8 mouse cellular contexts compared by ENCODE assay signal in the genomic region with DNA sequence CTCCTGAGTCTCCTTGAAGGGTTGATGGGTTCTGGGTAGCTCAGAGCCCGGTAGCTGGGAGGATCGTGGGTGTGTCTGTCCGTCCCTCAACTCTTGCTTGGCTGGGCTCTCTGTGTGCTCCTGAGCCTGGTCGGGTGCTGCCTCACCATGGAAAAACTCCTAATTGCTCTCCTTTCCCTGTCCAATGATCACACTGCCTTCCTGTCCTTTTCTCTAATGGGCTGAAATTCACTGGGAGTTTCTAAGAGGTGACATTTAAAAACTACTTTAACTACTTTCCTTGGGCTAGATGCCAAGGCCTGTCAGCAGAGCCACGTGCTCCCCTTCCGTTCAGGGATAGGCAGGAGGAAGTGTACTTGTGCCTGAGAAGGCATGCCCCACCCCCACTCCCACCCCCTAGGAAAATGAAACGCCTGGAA. TPM values are rescaled to one million over a fixed set of nuclear protein-coding genes. Genes with fewer than 3 reads are reported as not detected.
DNase-seq lines count a peak whose midpoint lies in the region; ATAC-seq lines count a peak whose summit lies in the region.

No protein-coding gene starts in this region.

- ATAC-seq in forebrain, embryonic 11.5 days (replicated peaks; ENCODE audit: low FRiP score), result no peak
- ATAC-seq in embryonic facial prominence, embryonic 12.5 days (ENCODE audit: insufficient number of reproducible peaks, insufficient read depth, low FRiP score, low TSS enrichment), result no peak
- ATAC-seq in midbrain, embryonic 15.5 days (replicated peaks), result no peak

- no peak overlapping the region for H3K9ac ChIP-seq in forebrain, embryonic 11.5 days (ENCODE audit: low read length)
- H3K9ac ChIP-seq in embryonic facial prominence, embryonic 12.5 days, result no peak overlapping the region
- H3K9ac ChIP-seq in midbrain, embryonic 15.5 days, result no peak overlapping the region

- peaks cover 9% of the 10 kb centered on the region for H3K27me3 ChIP-seq in forebrain, embryonic 11.5 days (ENCODE audit: control insufficient read depth, insufficient read depth, low read length)
- H3K27me3 ChIP-seq in forebrain, embryonic 10.5 days (ENCODE audit: poor library complexity, severe bottlenecking), result peaks cover 40% of the 10 kb centered on the region
- H3K27me3 ChIP-seq in embryonic facial prominence, embryonic 12.5 days, result peaks cover 34% of the 10 kb centered on the region
- no peaks in the 10 kb centered on the region for H3K27me3 ChIP-seq in midbrain, embryonic 15.5 days (replicated peaks)

- no peak for DNase-seq in forebrain, embryonic 11.5 days (ENCODE audit: low spot score)
- DNase-seq in forebrain, embryonic 10.5 days (ENCODE audit: extremely low spot score, low spot score), result no peak
- peak; percentile 51 for DNase-seq in heart, postnatal 25 days (ENCODE audit: low spot score)
- peak; percentile 67 to 74 for DNase-seq in kidney, postnatal 4 days
- DNase-seq in cerebellum, postnatal 4 days (ENCODE audit: low spot score in 2 of 2), result no peak
- no peak for DNase-seq in right cerebral cortex, postnatal 36 days (ENCODE audit: low spot score in 2 of 2)

- 26% methylated on average over 7 of the region's 7 CpGs for WGBS in forebrain, embryonic 11.5 days
- 31% methylated on average over 7 of the region's 7 CpGs for WGBS in forebrain, embryonic 10.5 days
- WGBS in embryonic facial prominence, embryonic 12.5 days, result 21% methylated on average over 7 of the region's 7 CpGs
- 15% methylated on average over 7 of the region's 7 CpGs for WGBS in midbrain, embryonic 15.5 days

- H3K4me1 ChIP-seq in forebrain, embryonic 11.5 days (replicated peaks; ENCODE audit: control insufficient read depth, insufficient read depth, low read length), result peaks cover 7% of the 10 kb centered on the region; the same call in 1 of the 2 replicates
- H3K4me1 ChIP-seq in forebrain, embryonic 10.5 days, result peaks cover 32% of the 10 kb centered on the region
- peaks cover 20% of the 10 kb centered on the region for H3K4me1 ChIP-seq in embryonic facial prominence, embryonic 12.5 days
- H3K4me1 ChIP-seq in midbrain, embryonic 15.5 days, result peaks cover 28% of the 10 kb centered on the region

- H3K36me3 ChIP-seq in forebrain, embryonic 11.5 days (ENCODE audit: control insufficient read depth, insufficient read depth, low read length), result no peaks in the 10 kb centered on the region
- H3K36me3 ChIP-seq in forebrain, embryonic 10.5 days (replicated peaks), result no peaks in the 10 kb centered on the region
- no peaks in the 10 kb centered on the region for H3K36me3 ChIP-seq in embryonic facial prominence, embryonic 12.5 days
- H3K36me3 ChIP-seq in midbrain, embryonic 15.5 days (replicated peaks), result no peaks in the 10 kb centered on the region

- intact Hi-C loops in heart, postnatal 25 days (cut with DNase I), result no loop called here

- no peaks in the 10 kb centered on the region for H3K9me3 ChIP-seq in forebrain, embryonic 11.5 days (ENCODE audit: control insufficient read depth, low read length)
- no peaks in the 10 kb centered on the region for H3K9me3 ChIP-seq in forebrain, embryonic 10.5 days
- no peaks in the 10 kb centered on the region for H3K9me3 ChIP-seq in embryonic facial prominence, embryonic 12.5 days
- no peaks in the 10 kb centered on the region for H3K9me3 ChIP-seq in midbrain, embryonic 15.5 days

- no peak overlapping the region for H3K27ac ChIP-seq in forebrain, embryonic 11.5 days (ENCODE audit: low read depth, low read length)
- H3K27ac ChIP-seq in forebrain, embryonic 10.5 days, result no peak overlapping the region
- no peak overlapping the region for H3K27ac ChIP-seq in embryonic facial prominence, embryonic 12.5 days
- H3K27ac ChIP-seq in midbrain, embryonic 15.5 days, result no peak overlapping the region

- H3K4me3 ChIP-seq in forebrain, embryonic 11.5 days (ENCODE audit: low read depth, low read length), result peak overlapping the region; percentile 48; the same call in 1 of the 2 replicates
- H3K4me3 ChIP-seq in forebrain, embryonic 10.5 days, result no peak overlapping the region
- H3K4me3 ChIP-seq in embryonic facial prominence, embryonic 12.5 days, result peak overlapping the region; percentile 45; the same call in 1 of the 2 replicates
- H3K4me3 ChIP-seq in midbrain, embryonic 15.5 days, result peak overlapping the region; percentile 68

- H3K4me2 ChIP-seq in forebrain, embryonic 11.5 days (ENCODE audit: low read depth, low read length, severe bottlenecking), result no peak overlapping the region
- H3K4me2 ChIP-seq in embryonic facial prominence, embryonic 12.5 days (replicated peaks), result peak overlapping the region; percentile 91
- peak overlapping the region; percentile 92 for H3K4me2 ChIP-seq in midbrain, embryonic 15.5 days

RNA-seq across cellular contexts. Expression of a gene that starts 10.9 kb away (rescaled TPM):
- 5.8 and 6.0 TPM in 2 replicates for polyA plus RNA-seq in forebrain, embryonic 11.5 days (2014; fragmentation: Nextera tagmentation; extraction: Ambion mirVana)
- 4.5 and 6.7 TPM in 2 replicates for polyA plus RNA-seq in forebrain, embryonic 10.5 days (2016; fragmentation: Nextera tagmentation; extraction: Ambion mirVana)
- 3.3 and 4.1 TPM in 2 replicates for polyA plus RNA-seq in embryonic facial prominence, embryonic 12.5 days (2016; fragmentation: Nextera tagmentation; extraction: Ambion mirVana)
- 10 to 100 TPM; 10.4 to 13.3 TPM for total RNA-seq in heart, postnatal 25 days (2021)
- polyA plus RNA-seq in midbrain, embryonic 15.5 days (2015; fragmentation: Nextera tagmentation; extraction: Ambion mirVana), result 12.8 and 13.4 TPM in 2 replicates

RNA-seq across cellular contexts. Expression of a gene that starts 20.3 kb away (rescaled TPM):
- 2.1 and 2.6 TPM in 2 replicates for polyA plus RNA-seq in forebrain, embryonic 11.5 days (2014; fragmentation: Nextera tagmentation; extraction: Ambion mirVana)
- polyA plus RNA-seq in forebrain, embryonic 10.5 days (2016; fragmentation: Nextera tagmentation; extraction: Ambion mirVana), result 3.5 and 4.3 TPM in 2 replicates
- polyA plus RNA-seq in embryonic facial prominence, embryonic 12.5 days (2016; fragmentation: Nextera tagmentation; extraction: Ambion mirVana), result 0.75 and 1.1 TPM in 2 replicates
- 1 to 10 TPM; 1.7 to 2.1 TPM for total RNA-seq in heart, postnatal 25 days (2021)
- 4.7 and 6.4 TPM in 2 replicates for polyA plus RNA-seq in midbrain, embryonic 15.5 days (2015; fragmentation: Nextera tagmentation; extraction: Ambion mirVana)

Comparison
In these comparisons a context has a peak if more than half of its experiments do, and no peak if none do; other contexts are left out.
1. DNase-seq: peak in heart, postnatal 25 days (single experiment) and kidney, postnatal 4 days (2 of 2); none in forebrain, embryonic 11.5 days (single experiment), forebrain, embryonic 10.5 days (single experiment), cerebellum, postnatal 4 days (0 of 2) and right cerebral cortex, postnatal 36 days (0 of 2).